Mouse (Mus musculus) C2C12 (cell line): Measurements from ENCODE around the gene Pkn2. TPM values are rescaled to one million over a fixed set of nuclear protein-coding genes. Genes with fewer than 3 reads are reported as not detected.

Experiments
- H3K27me3 ChIP-seq: one replicate; pipeline ENCODE4 v1.6.1; 2011; ENCODE audit not compliant: control insufficient read depth, insufficient read depth, insufficient read length
- H3K36me3 ChIP-seq: one replicate; pipeline ENCODE4 v1.6.1; 2011; ENCODE audit not compliant: control insufficient read depth, insufficient read depth
- H3K4me3 ChIP-seq: one replicate; pipeline ENCODE4 v1.5.1; 2011; ENCODE audit warnings: mild to moderate bottlenecking, control low read depth; ENCODE audit not compliant: poor library complexity, insufficient read depth, severe bottlenecking
- H3K79me2 ChIP-seq: one replicate; pipeline ENCODE4 v1.6.1; 2011; ENCODE audit not compliant: control insufficient read depth, insufficient read depth
- H3K79me3 ChIP-seq: one replicate; pipeline ENCODE4 v1.6.1; 2011; ENCODE audit warnings: low read depth, control low read depth
- H3ac ChIP-seq: one replicate; pipeline ENCODE3; 2011; ENCODE audit warnings: low read depth; ENCODE audit not compliant: control insufficient read depth, insufficient read length
- CEBPB ChIP-seq: IDR thresholded peaks from one replicate; pipeline ENCODE4 v1.6.1; 2011; ENCODE audit warnings: low read depth, mild to moderate bottlenecking, control low read depth, moderate library complexity
- CTCF ChIP-seq: IDR thresholded peaks from one replicate; pipeline ENCODE4 v1.5.1; 2011; ENCODE audit not compliant: control insufficient read depth, insufficient read depth, insufficient read length
- FOSL1 ChIP-seq: IDR thresholded peaks from one replicate; pipeline ENCODE4 v1.8.0; 2011; ENCODE audit warnings: mild to moderate bottlenecking, low read length; ENCODE audit not compliant: poor library complexity, insufficient read depth, severe bottlenecking
- MAX ChIP-seq: IDR thresholded peaks from one replicate; pipeline ENCODE4 v1.6.1; 2011; ENCODE audit warnings: mild to moderate bottlenecking, control low read depth
- MYOD1 ChIP-seq: IDR thresholded peaks from one replicate; pipeline ENCODE4 v1.6.1; 2011; ENCODE audit warnings: low read depth; ENCODE audit not compliant: control insufficient read depth, insufficient read length
- MYOG ChIP-seq: IDR thresholded peaks from one replicate; pipeline ENCODE4 v1.6.1; 2011; ENCODE audit not compliant: control insufficient read depth, insufficient read length; ENCODE audit errors: extremely low read depth
- USF1 ChIP-seq: IDR thresholded peaks from one replicate; pipeline ENCODE4 v1.6.1; 2011; ENCODE audit warnings: low read depth, mild to moderate bottlenecking, control low read depth, moderate library complexity
- polyA plus RNA-seq: library from polyadenylated mRNA; unstranded; fragments of >200 nt; fragmentation: generic; extraction: Trizol; gene quantifications from one replicate; pipeline ENCODE4 v1.2.1, GENCODE M21; 2012; ENCODE audit warnings: missing spikeins

Gene Pkn2
- polyA plus RNA-seq, 1 experiment, result 12.3 TPM

DNA sequence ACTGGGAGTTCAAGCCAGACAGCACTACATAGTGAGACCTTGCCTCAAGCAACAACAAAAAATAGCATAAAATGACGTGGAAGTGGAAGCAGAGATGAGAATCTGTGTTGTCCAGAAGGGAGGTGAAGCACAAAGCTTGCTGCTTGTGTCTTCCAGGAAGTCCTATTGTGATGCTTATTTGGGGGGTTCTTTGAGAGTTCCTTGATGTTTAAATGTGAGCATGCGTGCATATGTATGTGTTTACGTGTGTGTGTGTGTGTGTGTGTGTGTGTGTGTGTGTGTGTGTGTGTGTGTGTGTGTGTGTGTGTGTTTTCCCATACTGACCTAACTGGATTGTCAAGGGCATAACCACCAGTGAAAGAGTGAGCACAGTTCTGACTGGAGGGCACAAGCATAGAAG, 5.2 kb upstream of the Pkn2 start:
- H3ac ChIP-seq, result no peak overlapping the region
- no peak overlapping the region for H3K4me3 ChIP-seq
- H3K79me2 ChIP-seq, result no peaks in the 10 kb centered on the region
- H3K27me3 ChIP-seq, result no peaks in the 10 kb centered on the region
- H3K36me3 ChIP-seq, result no peaks in the 10 kb centered on the region
- TF ChIP-seq MAX (no peak), USF1 (no peak), CTCF (no peak)
- no peaks in the 10 kb centered on the region for H3K79me3 ChIP-seq

DNA sequence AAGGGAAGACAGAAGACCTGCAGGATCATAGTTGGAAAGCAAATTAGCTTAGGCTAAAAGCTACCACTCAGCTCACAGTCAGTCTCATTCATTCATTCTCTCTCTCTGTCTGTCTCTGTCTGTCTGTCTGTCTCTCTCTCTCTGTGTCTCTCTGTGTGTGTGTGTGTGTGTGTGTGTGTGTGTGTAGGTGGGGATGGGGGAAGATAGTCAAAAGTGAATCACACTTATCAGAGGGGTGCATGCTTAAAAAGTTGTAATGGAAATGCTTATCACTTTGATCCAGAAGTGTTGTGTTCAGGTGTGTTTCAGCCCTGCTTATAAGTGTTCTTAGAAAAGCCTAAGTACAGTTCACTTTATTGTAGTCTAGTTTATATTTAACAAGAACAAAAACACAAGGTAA, 2.8 kb upstream of the Pkn2 start:
- H3K4me3 ChIP-seq, result no peak overlapping the region
- TF ChIP-seq MAX, result no peak
- TF ChIP-seq CTCF, result no peak
- TF ChIP-seq USF1, result no peak
- H3K36me3 ChIP-seq, result no peaks in the 10 kb centered on the region
- H3K27me3 ChIP-seq, result no peaks in the 10 kb centered on the region
- H3K79me3 ChIP-seq, result peaks cover 15% of the 10 kb centered on the region
- peaks cover 21% of the 10 kb centered on the region for H3K79me2 ChIP-seq
- no peak overlapping the region for H3ac ChIP-seq

DNA sequence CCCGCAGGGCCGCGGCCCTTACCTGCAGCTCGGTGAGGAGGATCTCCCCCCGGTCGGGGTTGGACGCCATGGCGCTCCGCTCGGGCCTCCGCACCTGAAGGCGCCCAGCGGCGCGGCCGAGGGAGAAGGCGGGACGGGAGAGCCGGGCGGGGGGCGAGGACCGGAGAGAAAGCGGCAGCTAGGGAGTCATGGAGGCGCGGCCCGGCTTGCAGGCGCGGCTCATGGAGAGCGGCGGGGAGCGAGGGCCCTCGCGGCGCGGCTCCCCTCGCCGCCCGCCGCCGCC, 274 bp downstream of the Pkn2 start:
- no peaks in the 10 kb centered on the region for H3K27me3 ChIP-seq
- peak overlapping the region; percentile 90 for H3ac ChIP-seq
- H3K79me3 ChIP-seq, result peaks cover 45% of the 10 kb centered on the region
- H3K36me3 ChIP-seq, result peaks cover 16% of the 10 kb centered on the region
- H3K4me3 ChIP-seq, result peak overlapping the region; percentile 92
- no peak for TF ChIP-seq FOSL1
- no peak for TF ChIP-seq MAX
- TF ChIP-seq CEBPB, result no peak
- no peak for TF ChIP-seq CTCF
- TF ChIP-seq MYOG, result no peak
- no peak for TF ChIP-seq USF1
- TF ChIP-seq MYOD1, result no peak
- H3K79me2 ChIP-seq, result peaks cover 52% of the 10 kb centered on the region

DNA sequence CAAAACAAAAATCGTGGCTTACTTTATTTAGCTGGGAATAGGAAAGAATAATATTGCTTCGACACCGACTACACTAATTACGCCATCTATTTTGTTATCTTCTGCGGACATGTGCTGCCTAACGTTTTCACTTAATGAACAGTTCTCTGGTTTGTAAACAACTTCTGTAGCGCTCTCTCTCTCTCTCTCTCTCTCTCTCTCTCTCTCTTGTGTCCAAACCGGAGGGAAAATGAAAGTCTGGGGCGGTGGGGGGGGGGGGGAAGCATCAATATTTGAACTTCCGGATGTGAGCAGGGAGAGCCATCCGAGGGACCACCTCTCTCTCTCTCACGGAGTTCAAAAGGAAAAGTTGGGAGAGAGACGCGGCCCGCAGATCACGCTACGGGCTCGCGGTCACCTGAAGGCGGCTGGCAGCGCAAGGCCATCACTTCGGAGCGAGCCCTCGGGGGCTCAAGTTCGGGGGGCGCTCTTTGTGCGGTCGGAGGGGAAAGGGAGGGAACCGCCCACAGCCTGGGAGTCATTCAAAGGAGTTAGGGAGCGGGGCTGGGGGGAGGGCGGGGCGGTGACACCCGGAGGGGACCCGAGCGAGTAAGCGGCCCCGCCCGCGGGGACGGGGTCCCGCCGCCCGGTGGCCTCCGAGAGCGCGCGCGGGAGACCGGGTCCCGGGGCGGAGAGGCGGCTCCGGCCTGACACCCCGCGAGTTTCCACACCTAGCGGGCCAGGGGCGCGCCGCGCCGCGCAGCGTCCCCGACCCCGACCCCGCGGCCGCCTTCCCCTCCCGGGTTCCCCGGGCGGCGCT, 815 bp downstream of the Pkn2 start:
- Histone ChIP-seq H3K4me3 (peak overlapping the region; percentile 92), H3K36me3 (peaks cover 19% of the 10 kb centered on the region), H3K79me3 (peaks cover 50% of the 10 kb centered on the region), H3K79me2 (peaks cover 57% of the 10 kb centered on the region), H3K27me3 (no peaks in the 10 kb centered on the region), H3ac (peak overlapping the region; percentile 90)
- no peak for TF ChIP-seq MAX
- TF ChIP-seq MYOG, result no peak
- no peak for TF ChIP-seq CEBPB
- TF ChIP-seq FOSL1, result no peak
- no peak for TF ChIP-seq MYOD1
- no peak for TF ChIP-seq CTCF
- no peak for TF ChIP-seq USF1

DNA sequence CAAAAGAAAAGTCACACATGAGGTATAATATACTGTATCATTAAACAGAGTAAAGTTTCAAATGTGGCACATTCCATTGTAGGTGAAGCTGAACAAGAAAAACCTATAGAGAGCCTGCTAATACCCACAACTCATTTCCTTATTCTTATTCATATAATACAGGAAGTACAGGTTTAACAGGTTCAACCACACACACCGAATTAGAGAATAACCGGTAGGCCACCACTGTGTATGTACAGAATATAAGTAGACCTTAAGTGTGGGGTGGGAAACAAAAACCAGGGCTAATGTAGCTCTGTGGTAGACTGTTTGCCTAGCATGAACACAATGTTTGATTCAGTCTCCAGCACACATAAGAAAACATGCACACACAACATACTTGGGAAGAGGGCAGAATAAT, 18.6 kb downstream of the Pkn2 start:
- no peaks in the 10 kb centered on the region for H3K27me3 ChIP-seq
- TF ChIP-seq CEBPB (no peak), CTCF (no peak), USF1 (no peak), MYOG (no peak), FOSL1 (no peak), MAX (no peak), MYOD1 (no peak)

DNA sequence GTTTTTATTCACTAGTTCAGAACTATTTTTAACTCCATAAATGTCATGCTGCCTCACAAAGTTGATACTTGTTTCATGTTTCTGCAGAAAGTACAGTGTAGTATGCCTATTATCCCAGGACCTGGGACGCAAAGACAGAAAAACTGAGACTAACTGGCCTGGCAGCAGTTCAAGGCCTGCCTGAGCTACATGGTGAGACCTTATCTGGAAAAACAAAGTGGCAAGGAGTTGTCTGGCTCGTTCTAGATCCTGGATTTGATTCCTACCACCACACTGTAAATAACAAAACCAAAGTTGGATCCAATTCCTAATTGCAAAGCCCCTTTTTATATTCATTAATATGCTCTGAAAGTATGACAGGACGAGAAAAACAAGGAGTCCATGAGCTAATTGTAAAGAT, 25.0 kb downstream of the Pkn2 start:
- Histone ChIP-seq H3K36me3 (peaks cover 11% of the 10 kb centered on the region), H3K79me2 (peaks cover 92% of the 10 kb centered on the region)

More for the DNA sequence above, 18.6 kb downstream of the Pkn2 start:
- Histone ChIP-seq H3K4me3 (no peak overlapping the region), H3K36me3 (no peaks in the 10 kb centered on the region), H3ac (no peak overlapping the region), H3K79me2 (peaks cover 100% of the 10 kb centered on the region), H3K79me3 (peaks cover 88% of the 10 kb centered on the region)

More for the DNA sequence above, 25.0 kb downstream of the Pkn2 start:
- H3K79me3 ChIP-seq, result peaks cover 81% of the 10 kb centered on the region
- TF ChIP-seq CTCF (no peak), MAX (no peak)
- H3K4me3 ChIP-seq, result no peak overlapping the region
- H3K27me3 ChIP-seq, result no peaks in the 10 kb centered on the region
- no peak overlapping the region for H3ac ChIP-seq
